Mouse (Mus musculus) cortical plate, adult 2 months (tissue): ENCODE measurements around the gene Gm21750.
"Not testable (repeated sequence)": the region's sequence is repeated elsewhere in the genome, so short reads cannot be mapped to it uniquely, and the experiment has no call there.

ENCODE experiments used
- CTCF ChIP-seq: fragments of 200-500 bp; IDR thresholded peaks from 2 replicates; pipeline ENCODE4 v1.5.1; 2011; ENCODE audit warnings: mild to moderate bottlenecking, control low read depth, low read length; ENCODE audit not compliant: insufficient read depth; ENCODE audit errors: extremely low read depth
- POLR2A ChIP-seq: fragments of 200-500 bp; IDR thresholded peaks from 2 replicates; pipeline ENCODE4 v1.6.1; 2011; ENCODE audit warnings: mild to moderate bottlenecking, low read length, control low read depth; ENCODE audit not compliant: insufficient read depth; ENCODE audit errors: extremely low read depth

DNA sequence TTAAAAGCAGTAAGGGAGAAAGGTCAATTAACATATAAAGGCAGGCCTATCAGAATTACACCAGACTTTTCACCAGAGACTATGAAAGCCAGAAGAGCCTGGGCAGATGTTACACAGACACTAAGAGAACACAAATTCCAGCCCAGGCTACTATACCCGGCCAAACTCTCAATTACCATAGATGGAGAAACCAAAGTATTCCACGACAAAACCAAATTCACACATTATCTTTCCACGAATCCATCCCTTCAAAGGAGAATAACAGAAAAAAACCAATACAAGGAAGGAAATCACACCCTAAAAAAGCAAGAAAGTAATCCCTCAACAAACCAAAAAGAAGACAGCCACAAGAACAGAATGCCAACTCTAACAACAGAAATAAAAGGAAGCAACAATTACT, at the start of gene Gm21750:
- not testable (repeated sequence) for TF ChIP-seq CTCF, POLR2A
